31 mouse cellular contexts compared by ENCODE assay signal in genomic region chr4:134090521-134091224, GRCm38 (mm10). TPM values are rescaled to one million over a fixed set of nuclear protein-coding genes. Genes with fewer than 3 reads are reported as not detected.
DNase-seq lines count a peak whose midpoint lies in the region; ATAC-seq and TF ChIP-seq lines count a peak whose summit lies in the region.
"Had no signal": no experiment of that assay in that cellular context is flagged by ENCODE, and none has a peak within 500 bp of the region (broad histone marks: within the 10 kb centered on the region; RNA-seq: fewer than 3 reads in every experiment).

No protein-coding gene starts in this region.

- whole genome bisulfite sequencing in forebrain, postnatal 0 days: 86% methylated on average over 16 of the region's 16 CpGs
- 87% methylated on average over 16 of the region's 16 CpGs for WGBS in forebrain, embryonic 16.5 days
- 83% methylated on average over 16 of the region's 16 CpGs for WGBS in embryonic facial prominence, embryonic 10.5 days

- H3K4me3 ChIP-seq in forebrain, postnatal 0 days (ENCODE audit: low read depth, low read length): no peak overlapping the region
- no peak overlapping the region for H3K4me3 ChIP-seq in forebrain, embryonic 16.5 days (replicated peaks; ENCODE audit: low read length)
- H3K4me3 ChIP-seq in layer of hippocampus, adult 2 months: no peak overlapping the region
- no peak overlapping the region for H3K4me3 ChIP-seq in embryonic facial prominence, embryonic 10.5 days
- H3K4me3 ChIP-seq: embryonic facial prominence, embryonic 13.5 days; erythroblast, embryonic 14.5 days; forebrain, embryonic 12.5 days; heart, embryonic 12.5 days; heart, embryonic 15.5 days; hindbrain, embryonic 10.5 days; intestine, embryonic 15.5 days had no signal

- no peaks in the 10 kb centered on the region for H3K36me3 ChIP-seq in forebrain, postnatal 0 days (ENCODE audit: insufficient read depth)
- no peaks in the 10 kb centered on the region for H3K36me3 ChIP-seq in forebrain, embryonic 16.5 days (ENCODE audit: control insufficient read depth, insufficient read depth)
- H3K36me3 ChIP-seq in embryonic facial prominence, embryonic 10.5 days (replicated peaks): no peaks in the 10 kb centered on the region
- H3K36me3 ChIP-seq: embryonic facial prominence, embryonic 13.5 days; forebrain, embryonic 12.5 days; heart, embryonic 12.5 days; heart, embryonic 15.5 days; hindbrain, embryonic 10.5 days; intestine, embryonic 15.5 days had no signal

- no peaks in the 10 kb centered on the region for H3K4me1 ChIP-seq in forebrain, postnatal 0 days (ENCODE audit: insufficient read depth)
- no peaks in the 10 kb centered on the region for H3K4me1 ChIP-seq in forebrain, embryonic 16.5 days (replicated peaks; ENCODE audit: control insufficient read depth, insufficient read depth, low read length)
- H3K4me1 ChIP-seq in embryonic facial prominence, embryonic 10.5 days: no peaks in the 10 kb centered on the region
- H3K4me1 ChIP-seq: embryonic facial prominence, embryonic 13.5 days; forebrain, embryonic 12.5 days; heart, embryonic 12.5 days; heart, embryonic 15.5 days; hindbrain, embryonic 10.5 days had no signal

- no peaks in the 10 kb centered on the region for H3K27me3 ChIP-seq in forebrain, postnatal 0 days (ENCODE audit: insufficient read depth, low read length)
- H3K27me3 ChIP-seq in forebrain, embryonic 16.5 days (replicated peaks; ENCODE audit: control insufficient read depth, insufficient read depth, low read length): no peaks in the 10 kb centered on the region
- H3K27me3 ChIP-seq in embryonic facial prominence, embryonic 10.5 days (replicated peaks; ENCODE audit: low read depth, poor library complexity, severe bottlenecking): no peaks in the 10 kb centered on the region
- H3K27me3 ChIP-seq: embryonic facial prominence, embryonic 13.5 days; forebrain, embryonic 12.5 days; heart, embryonic 12.5 days; heart, embryonic 15.5 days; intestine, embryonic 15.5 days had no signal

- no peak for ATAC-seq in forebrain, postnatal 0 days
- ATAC-seq in forebrain, embryonic 16.5 days: no peak
- no peak for ATAC-seq in granulocyte monocyte progenitor cell, adult 5-6 weeks (replicated peaks; ENCODE audit: poor library complexity, severe bottlenecking)
- ATAC-seq: intestine, embryonic 15.5 days had no signal

- DNase-seq in forebrain, postnatal 0 days: no peak
- DNase-seq in layer of hippocampus, adult 2 months (ENCODE audit: low spot score in 2 of 2): no peak
- no peak for DNase-seq in layer of hippocampus, adult 8-10 months (ENCODE audit: low spot score in 2 of 2)
- DNase-seq in CD4-positive helper T cell, adult 2 months (ENCODE audit: low read depth, low spot score): peak; percentile 41
- DNase-seq in induced T-regulatory cell, adult 2 months (ENCODE audit: low read depth): peak; percentile 53
- DNase-seq in embryonic facial prominence, embryonic 10.5 days (ENCODE audit: low spot score): no peak
- DNase-seq: adrenal gland, adult 2 months; adrenal gland, postnatal 14 days; B cell, adult 2 months; cerebellum, adult 11 months; cerebellum, adult 2 months; cerebellum, adult 9-11 months; cerebellum, postnatal 25 days; gastrocnemius, postnatal 10 days; heart, adult 18-20 months; heart, postnatal 10 days; heart, postnatal 36 days; kidney, adult 11 months had no signal

- H3K9me3 ChIP-seq in forebrain, postnatal 0 days (ENCODE audit: low read length): no peaks in the 10 kb centered on the region
- H3K9me3 ChIP-seq in forebrain, embryonic 16.5 days (ENCODE audit: control insufficient read depth, low read length): no peaks in the 10 kb centered on the region
- H3K9me3 ChIP-seq in embryonic facial prominence, embryonic 10.5 days: no peaks in the 10 kb centered on the region
- H3K9me3 ChIP-seq: embryonic facial prominence, embryonic 13.5 days; forebrain, embryonic 12.5 days; heart, embryonic 12.5 days; heart, embryonic 15.5 days; hindbrain, embryonic 10.5 days; intestine, embryonic 15.5 days had no signal

- peak; percentile 21; the same call in 1 of the 2 replicates for TF ChIP-seq CTCF in forebrain, postnatal 0 days (IDR thresholded peaks at IDR 0.05; ENCODE audit: low read depth)
- TF ChIP-seq CTCF in layer of hippocampus, adult 2 months (conservative IDR thresholded peaks at IDR 0.05): 0 out of 2 replicates have a peak, but pooled peaks have one; percentile 15

- no peak overlapping the region for H3K9ac ChIP-seq in forebrain, postnatal 0 days
- no peak overlapping the region for H3K9ac ChIP-seq in forebrain, embryonic 16.5 days (replicated peaks; ENCODE audit: low read depth, low read length)
- H3K9ac ChIP-seq: embryonic facial prominence, embryonic 13.5 days; forebrain, embryonic 12.5 days; heart, embryonic 12.5 days; heart, embryonic 15.5 days; hindbrain, embryonic 14.5 days; intestine, embryonic 15.5 days had no signal

- no peak overlapping the region for H3K4me2 ChIP-seq in forebrain, postnatal 0 days (ENCODE audit: low read depth)
- no peak overlapping the region for H3K4me2 ChIP-seq in forebrain, embryonic 16.5 days (ENCODE audit: low read length)
- H3K4me2 ChIP-seq: embryonic facial prominence, embryonic 13.5 days; forebrain, embryonic 12.5 days; heart, embryonic 12.5 days; heart, embryonic 15.5 days; hindbrain, embryonic 14.5 days; intestine, embryonic 15.5 days had no signal

- no peak overlapping the region for H3K27ac ChIP-seq in forebrain, postnatal 0 days (ENCODE audit: low read depth, low read length)
- H3K27ac ChIP-seq in forebrain, embryonic 16.5 days (ENCODE audit: low read length): no peak overlapping the region
- no peak overlapping the region for H3K27ac ChIP-seq in layer of hippocampus, adult 2 months
- H3K27ac ChIP-seq in embryonic facial prominence, embryonic 10.5 days (replicated peaks): no peak overlapping the region
- H3K27ac ChIP-seq: embryonic facial prominence, embryonic 13.5 days; forebrain, embryonic 12.5 days; heart, embryonic 15.5 days; hindbrain, embryonic 10.5 days; hindbrain, embryonic 14.5 days; intestine, embryonic 15.5 days had no signal

RNA-seq across cellular contexts. Expression of gene Cd52, which starts 4.2 kb away (rescaled TPM):
- total RNA-seq in forebrain, postnatal 0 days (2014; rRNA removed): 1.2 and 2.0 TPM in 2 replicates
- 4.1 and 4.6 TPM in 2 replicates for polyA plus RNA-seq in forebrain, postnatal 0 days (2015; fragmentation: Nextera tagmentation; extraction: Ambion mirVana)
- polyA plus RNA-seq in forebrain, embryonic 16.5 days (2015; fragmentation: Nextera tagmentation; extraction: Ambion mirVana): 0.91 and 1.4 TPM in 2 replicates
- 1 to 10 TPM; 1.1 to 3.8 TPM for total RNA-seq in layer of hippocampus, adult 2 months (2021)
- total RNA-seq in layer of hippocampus, adult 8-10 months (2022): 10 to 100 TPM in 2 of 4 experiments, 1 to 10 TPM in 2; 1.2 to 52.4 (median 18.2) TPM
- total RNA-seq in granulocyte monocyte progenitor cell, adult 5-6 weeks (2014; fragmentation: Nextera tagmentation): 240 and 247 TPM in 2 replicates
- 259 and 330 TPM in 2 replicates for total RNA-seq in granulocyte monocyte progenitor cell, adult 5-6 weeks (2017)
- polyA plus RNA-seq in embryonic facial prominence, embryonic 10.5 days (2016; fragmentation: Nextera tagmentation; extraction: Ambion mirVana): 3.5 and 4.5 TPM in 2 replicates

RNA-seq across cellular contexts. Expression of gene Ubxn11, which starts 11.7 kb away (rescaled TPM):
- total RNA-seq in forebrain, postnatal 0 days (2014; rRNA removed): 5.5 and 13.7 TPM in 2 replicates
- 11.0 and 14.3 TPM in 2 replicates for polyA plus RNA-seq in forebrain, postnatal 0 days (2015; fragmentation: Nextera tagmentation; extraction: Ambion mirVana)
- 13.3 and 13.6 TPM in 2 replicates for polyA plus RNA-seq in forebrain, embryonic 16.5 days (2015; fragmentation: Nextera tagmentation; extraction: Ambion mirVana)
- 10 to 100 TPM; 34.0 to 42.4 TPM for total RNA-seq in layer of hippocampus, adult 2 months (2021)
- 10 to 100 TPM; 34.7 to 39.5 (median 35.6) TPM for total RNA-seq in layer of hippocampus, adult 8-10 months (2022)
- 14.4 and 30.2 TPM in 2 replicates for total RNA-seq in granulocyte monocyte progenitor cell, adult 5-6 weeks (2014; fragmentation: Nextera tagmentation)
- total RNA-seq in granulocyte monocyte progenitor cell, adult 5-6 weeks (2017): 4.8 and 11.2 TPM in 2 replicates
- polyA plus RNA-seq in embryonic facial prominence, embryonic 10.5 days (2016; fragmentation: Nextera tagmentation; extraction: Ambion mirVana): 4.5 and 7.1 TPM in 2 replicates

RNA-seq across cellular contexts. Expression of gene Crybg2, which starts 30.1 kb away (rescaled TPM):
- total RNA-seq in forebrain, postnatal 0 days (2014; rRNA removed): 3.4 and 11.8 TPM in 2 replicates
- 3.7 and 4.5 TPM in 2 replicates for polyA plus RNA-seq in forebrain, postnatal 0 days (2015; fragmentation: Nextera tagmentation; extraction: Ambion mirVana)
- polyA plus RNA-seq in forebrain, embryonic 16.5 days (2015; fragmentation: Nextera tagmentation; extraction: Ambion mirVana): 1.2 and 1.6 TPM in 2 replicates
- total RNA-seq in layer of hippocampus, adult 2 months (2021): 1 to 10 TPM; 2.7 to 3.0 TPM
- total RNA-seq in layer of hippocampus, adult 8-10 months (2022): 1 to 10 TPM in 3 of 4 experiments, under 1 TPM in 1; 0.54 to 6.4 (median 3.7) TPM
- 0.38 and 1.3 TPM in 2 replicates for total RNA-seq in granulocyte monocyte progenitor cell, adult 5-6 weeks (2014; fragmentation: Nextera tagmentation)
- not detected in 2 replicates for total RNA-seq in granulocyte monocyte progenitor cell, adult 5-6 weeks (2017)
- 4.1 and 7.1 TPM in 2 replicates for polyA plus RNA-seq in embryonic facial prominence, embryonic 10.5 days (2016; fragmentation: Nextera tagmentation; extraction: Ambion mirVana)
- total RNA-seq: adrenal gland, postnatal 14 days; common myeloid progenitor, adult 5-6 weeks; gastrocnemius, postnatal 10 days; heart, postnatal 10 days; heart, postnatal 36 days had no signal
- polyA plus RNA-seq: erythroblast, embryonic 14.5 days had no signal

RNA-seq across cellular contexts. Expression of gene Zfp683, which starts 37.0 kb away (rescaled TPM):
- total RNA-seq in forebrain, postnatal 0 days (2014; rRNA removed): not detected in 2 replicates
- polyA plus RNA-seq in forebrain, postnatal 0 days (2015; fragmentation: Nextera tagmentation; extraction: Ambion mirVana): not detected in 2 replicates
- not detected in 2 replicates for polyA plus RNA-seq in forebrain, embryonic 16.5 days (2015; fragmentation: Nextera tagmentation; extraction: Ambion mirVana)
- total RNA-seq in layer of hippocampus, adult 2 months (2021): not detected
- not detected for total RNA-seq in layer of hippocampus, adult 8-10 months (2022)
- not detected in 2 replicates for total RNA-seq in granulocyte monocyte progenitor cell, adult 5-6 weeks (2014; fragmentation: Nextera tagmentation)
- total RNA-seq in granulocyte monocyte progenitor cell, adult 5-6 weeks (2017): not detected in 2 replicates
- not detected in 2 replicates for polyA plus RNA-seq in embryonic facial prominence, embryonic 10.5 days (2016; fragmentation: Nextera tagmentation; extraction: Ambion mirVana)
- total RNA-seq: adrenal gland, postnatal 14 days; adrenal gland, postnatal 4 days; common myeloid progenitor, adult 5-6 weeks; gastrocnemius, postnatal 10 days; heart, adult 18-20 months; heart, postnatal 10 days; heart, postnatal 36 days; MEL had no signal
- polyA plus RNA-seq: cerebellum, adult 2 months; embryonic facial prominence, embryonic 13.5 days; erythroblast, embryonic 14.5 days; forebrain, embryonic 12.5 days; heart, embryonic 12.5 days; heart, embryonic 15.5 days; hindbrain, embryonic 10.5 days; hindbrain, embryonic 14.5 days; intestine, embryonic 15.5 days had no signal

RNA-seq across cellular contexts. Expression of gene Sh3bgrl3, which starts 37.9 kb away (rescaled TPM):
- 124 and 162 TPM in 2 replicates for total RNA-seq in forebrain, postnatal 0 days (2014; rRNA removed)
- 554 and 579 TPM in 2 replicates for polyA plus RNA-seq in forebrain, postnatal 0 days (2015; fragmentation: Nextera tagmentation; extraction: Ambion mirVana)
- 321 and 354 TPM in 2 replicates for polyA plus RNA-seq in forebrain, embryonic 16.5 days (2015; fragmentation: Nextera tagmentation; extraction: Ambion mirVana)
- 100 to 1,000 TPM; 257 to 267 TPM for total RNA-seq in layer of hippocampus, adult 2 months (2021)
- 100 to 1,000 TPM; 185 to 289 (median 252) TPM for total RNA-seq in layer of hippocampus, adult 8-10 months (2022)
- 841 and 871 TPM in 2 replicates for total RNA-seq in granulocyte monocyte progenitor cell, adult 5-6 weeks (2014; fragmentation: Nextera tagmentation)
- total RNA-seq in granulocyte monocyte progenitor cell, adult 5-6 weeks (2017): 333 and 394 TPM in 2 replicates
- 300 and 316 TPM in 2 replicates for polyA plus RNA-seq in embryonic facial prominence, embryonic 10.5 days (2016; fragmentation: Nextera tagmentation; extraction: Ambion mirVana)

Comparison
In these comparisons a context has a peak if more than half of its experiments do, and no peak if none do; other contexts are left out.
1. DNase-seq: peak in CD4-positive helper T cell, adult 2 months (single experiment) and induced T-regulatory cell, adult 2 months (single experiment); none in forebrain, postnatal 0 days (single experiment), layer of hippocampus, adult 2 months (0 of 2), layer of hippocampus, adult 8-10 months (0 of 2) and embryonic facial prominence, embryonic 10.5 days (single experiment).
2. RNA of gene Cd52, which starts 4.2 kb away (total RNA-seq): 240 to 330 TPM in granulocyte monocyte progenitor cell, adult 5-6 weeks; 1.2 to 52.4 TPM in layer of hippocampus, adult 8-10 months, 1.1 to 3.8 TPM in layer of hippocampus, adult 2 months and 1.2 to 2.0 TPM in forebrain, postnatal 0 days; every median in the first group is over 4 times any median in the second.